ENCODE assay signal across 16 mouse cellular contexts in genomic region chr3:84477498-84477897, GRCm38 (mm10). TPM values are rescaled to one million over a fixed set of nuclear protein-coding genes. Genes with fewer than 3 reads are reported as not detected.
DNase-seq lines count a peak whose midpoint lies in the region; ATAC-seq and TF ChIP-seq lines count a peak whose summit lies in the region.
"Had no signal": no experiment of that assay in that cellular context is flagged by ENCODE, and none has a peak within 500 bp of the region (broad histone marks: within the 10 kb centered on the region; RNA-seq: fewer than 3 reads in every experiment).

No protein-coding gene starts in this region.

- H3K27ac ChIP-seq in lung, embryonic 14.5 days (ENCODE audit: low read depth): no peak overlapping the region
- peak overlapping the region; percentile 86 for H3K27ac ChIP-seq in liver, embryonic 16.5 days (ENCODE audit: low read length)
- H3K27ac ChIP-seq in stomach, postnatal 0 days (replicated peaks): no peak overlapping the region
- no peak overlapping the region for H3K27ac ChIP-seq in midbrain, embryonic 16.5 days (ENCODE audit: low read length)
- H3K27ac ChIP-seq: hindbrain, embryonic 12.5 days; limb, embryonic 10.5 days had no signal

- H3K9me3 ChIP-seq in lung, embryonic 14.5 days (ENCODE audit: low read depth, low read length): no peaks in the 10 kb centered on the region
- H3K9me3 ChIP-seq in liver, embryonic 16.5 days (replicated peaks; ENCODE audit: control insufficient read depth, low read length): no peaks in the 10 kb centered on the region
- H3K9me3 ChIP-seq in stomach, postnatal 0 days (ENCODE audit: control insufficient read depth, low read length): no peaks in the 10 kb centered on the region
- no peaks in the 10 kb centered on the region for H3K9me3 ChIP-seq in midbrain, embryonic 16.5 days (replicated peaks; ENCODE audit: control insufficient read depth, low read length, poor library complexity, severe bottlenecking)
- H3K9me3 ChIP-seq: hindbrain, embryonic 12.5 days; limb, embryonic 10.5 days had no signal

- H3K36me3 ChIP-seq in lung, embryonic 14.5 days (ENCODE audit: insufficient read depth): no peaks in the 10 kb centered on the region
- peaks cover 23% of the 10 kb centered on the region for H3K36me3 ChIP-seq in liver, embryonic 16.5 days (ENCODE audit: control insufficient read depth, insufficient read depth)
- H3K36me3 ChIP-seq in stomach, postnatal 0 days (ENCODE audit: control insufficient read depth, insufficient read depth, low read length): no peaks in the 10 kb centered on the region
- no peaks in the 10 kb centered on the region for H3K36me3 ChIP-seq in midbrain, embryonic 16.5 days (ENCODE audit: control insufficient read depth, insufficient read depth, low read length)
- H3K36me3 ChIP-seq: hindbrain, embryonic 12.5 days; limb, embryonic 10.5 days had no signal

- H3K9ac ChIP-seq in lung, embryonic 14.5 days: no peak overlapping the region
- H3K9ac ChIP-seq in liver, embryonic 16.5 days (ENCODE audit: low read depth, low read length): peak overlapping the region; percentile 91
- no peak overlapping the region for H3K9ac ChIP-seq in stomach, postnatal 0 days (ENCODE audit: low read length)
- H3K9ac ChIP-seq in midbrain, embryonic 16.5 days (ENCODE audit: low read depth, low read length): no peak overlapping the region
- H3K9ac ChIP-seq: hindbrain, embryonic 12.5 days had no signal

- peaks cover 21% of the 10 kb centered on the region for H3K4me1 ChIP-seq in lung, embryonic 14.5 days (ENCODE audit: insufficient read depth)
- peaks cover 55% of the 10 kb centered on the region for H3K4me1 ChIP-seq in liver, embryonic 16.5 days (ENCODE audit: control insufficient read depth, low read depth, low read length)
- peaks cover 8% of the 10 kb centered on the region for H3K4me1 ChIP-seq in stomach, postnatal 0 days (replicated peaks; ENCODE audit: control insufficient read depth, insufficient read depth)
- H3K4me1 ChIP-seq in midbrain, embryonic 16.5 days (ENCODE audit: control insufficient read depth, insufficient read depth, low read length): peaks cover 23% of the 10 kb centered on the region

- no peak for DNase-seq in lung, embryonic 14.5 days
- no peak for DNase-seq in lung, postnatal 25 days (ENCODE audit: low spot score)
- peak; percentile 62 for DNase-seq in c-Kit-positive CD71-positive TER-119-positive erythroid progenitor cells, embryonic 14.5 days (ENCODE audit: low spot score)
- no peak for DNase-seq in stomach, postnatal 0 days (ENCODE audit: low spot score)
- no peak for DNase-seq in urinary bladder, postnatal 25 days (ENCODE audit: low spot score)
- DNase-seq: adrenal gland, postnatal 25 days; cerebellum, postnatal 10 days; gastrocnemius, postnatal 25 days; kidney, adult 2 months; kidney, postnatal 25 days; layer of hippocampus, postnatal 36 days; spleen, adult 18-20 months had no signal

- peak overlapping the region; percentile 67; the same call in 1 of the 2 replicates for H3K4me3 ChIP-seq in lung, embryonic 14.5 days (ENCODE audit: low read depth, low read length)
- peak overlapping the region; percentile 80 for H3K4me3 ChIP-seq in liver, embryonic 16.5 days (ENCODE audit: low read depth, low read length)
- H3K4me3 ChIP-seq in stomach, postnatal 0 days (ENCODE audit: low read depth, low read length): peak overlapping the region; percentile 78; the same call in 1 of the 2 replicates
- H3K4me3 ChIP-seq in midbrain, embryonic 16.5 days (ENCODE audit: low read depth, low read length): no peak overlapping the region
- H3K4me3 ChIP-seq: limb, embryonic 10.5 days had no signal

- peaks cover 13% of the 10 kb centered on the region; the same call in 1 of the 2 replicates for H3K27me3 ChIP-seq in lung, embryonic 14.5 days (ENCODE audit: insufficient read depth, low read length)
- peaks cover 22% of the 10 kb centered on the region for H3K27me3 ChIP-seq in liver, embryonic 16.5 days (ENCODE audit: control insufficient read depth, insufficient read depth, low read depth, low read length)
- H3K27me3 ChIP-seq in stomach, postnatal 0 days (ENCODE audit: control insufficient read depth, insufficient read depth, low read length): no peaks in the 10 kb centered on the region
- H3K27me3 ChIP-seq in midbrain, embryonic 16.5 days (ENCODE audit: control insufficient read depth, insufficient read depth, low read depth, low read length): peaks cover 26% of the 10 kb centered on the region

- H3K4me2 ChIP-seq in lung, embryonic 14.5 days: peak overlapping the region; percentile 99
- H3K4me2 ChIP-seq in liver, embryonic 16.5 days (ENCODE audit: low read depth, low read length): peak overlapping the region; percentile 97
- peak overlapping the region; percentile 100 for H3K4me2 ChIP-seq in stomach, postnatal 0 days (replicated peaks; ENCODE audit: low read depth)
- no peak overlapping the region for H3K4me2 ChIP-seq in midbrain, embryonic 16.5 days (ENCODE audit: low read length)

- TF ChIP-seq CTCF in lung, embryonic 14.5 days (IDR thresholded peaks at IDR 0.05; ENCODE audit: low read depth): no peak
- no peak for TF ChIP-seq CTCF in stomach, postnatal 0 days (IDR thresholded peaks at IDR 0.05; ENCODE audit: low read depth)

- WGBS in lung, embryonic 14.5 days: 88% methylated on average over 1 of the region's 1 CpGs
- 43% methylated on average over 1 of the region's 1 CpGs for WGBS in liver, embryonic 16.5 days (ENCODE audit: insufficient replicate concordance)
- 89% methylated on average over 1 of the region's 1 CpGs for WGBS in stomach, postnatal 0 days
- WGBS in midbrain, embryonic 16.5 days: 86% methylated on average over 1 of the region's 1 CpGs

- no peak for TF ChIP-seq EP300 in stomach, postnatal 0 days (optimal IDR thresholded peaks at IDR 0.05)

- ATAC-seq in lung, embryonic 14.5 days (ENCODE audit: insufficient read depth): no peak
- ATAC-seq in liver, embryonic 16.5 days (ENCODE audit: low read depth): no peak
- ATAC-seq in stomach, postnatal 0 days (ENCODE audit: low FRiP score, low TSS enrichment): no peak
- ATAC-seq in midbrain, embryonic 16.5 days: no peak

RNA-seq across cellular contexts. Expression of gene Fhdc1, which starts 2.7 kb away (rescaled TPM):
- polyA plus RNA-seq in lung, embryonic 14.5 days (2014; fragmentation: Nextera tagmentation; extraction: Ambion mirVana): 15.6 and 16.6 TPM in 2 replicates
- polyA plus RNA-seq in liver, embryonic 16.5 days (2015; fragmentation: Nextera tagmentation; extraction: Ambion mirVana): 50.0 and 59.2 TPM in 2 replicates
- polyA plus RNA-seq in stomach, postnatal 0 days (2015; fragmentation: Nextera tagmentation; extraction: Ambion mirVana): 17.8 and 19.5 TPM in 2 replicates
- polyA plus RNA-seq in midbrain, embryonic 16.5 days (2015; fragmentation: Nextera tagmentation; extraction: Ambion mirVana): 3.5 and 4.9 TPM in 2 replicates
